Mouse (Mus musculus) embryonic fibroblast, embryonic 13.5 days (primary cell): ENCODE measurements around the gene Tle6. TPM values are rescaled to one million over a fixed set of nuclear protein-coding genes. Genes with fewer than 3 reads are reported as not detected.

Source experiments
- H3K27ac ChIP-seq: 2 replicates; pipeline ENCODE4 v1.5.1; 2012; ENCODE audit warnings: low read length, control low read depth, inconsistent platforms; ENCODE audit not compliant: insufficient read depth
- H3K4me1 ChIP-seq: 2 replicates; pipeline ENCODE4 v1.6.1; 2011; ENCODE audit warnings: low read length; ENCODE audit not compliant: control insufficient read depth, insufficient read depth
- H3K4me3 ChIP-seq: 2 replicates; pipeline ENCODE4 v1.5.1; 2011; ENCODE audit warnings: mild to moderate bottlenecking, control low read depth, low read length; ENCODE audit not compliant: insufficient read depth
- CTCF ChIP-seq: IDR thresholded peaks from 2 replicates; pipeline ENCODE4 v1.5.1; 2011; ENCODE audit warnings: mild to moderate bottlenecking, control low read depth, low read length, moderate library complexity, borderline replicate concordance; ENCODE audit not compliant: insufficient read depth
- POLR2A ChIP-seq: IDR thresholded peaks from 2 replicates; pipeline ENCODE4 v1.6.1; 2011; ENCODE audit warnings: low read depth, mild to moderate bottlenecking, control low read depth, low read length, moderate library complexity
- polyA plus RNA-seq: library from polyadenylated mRNA; stranded (reverse); fragments of >200 nt; gene quantifications from 2 replicates; pipeline ENCODE4 v1.2.4, GENCODE M21; 2011; ENCODE audit warnings: low read depth; ENCODE audit not compliant: missing spikeins, insufficient read length

Tle6 gene
- polyA plus RNA-seq, 1 experiment, result 26.4 TPM

DNA sequence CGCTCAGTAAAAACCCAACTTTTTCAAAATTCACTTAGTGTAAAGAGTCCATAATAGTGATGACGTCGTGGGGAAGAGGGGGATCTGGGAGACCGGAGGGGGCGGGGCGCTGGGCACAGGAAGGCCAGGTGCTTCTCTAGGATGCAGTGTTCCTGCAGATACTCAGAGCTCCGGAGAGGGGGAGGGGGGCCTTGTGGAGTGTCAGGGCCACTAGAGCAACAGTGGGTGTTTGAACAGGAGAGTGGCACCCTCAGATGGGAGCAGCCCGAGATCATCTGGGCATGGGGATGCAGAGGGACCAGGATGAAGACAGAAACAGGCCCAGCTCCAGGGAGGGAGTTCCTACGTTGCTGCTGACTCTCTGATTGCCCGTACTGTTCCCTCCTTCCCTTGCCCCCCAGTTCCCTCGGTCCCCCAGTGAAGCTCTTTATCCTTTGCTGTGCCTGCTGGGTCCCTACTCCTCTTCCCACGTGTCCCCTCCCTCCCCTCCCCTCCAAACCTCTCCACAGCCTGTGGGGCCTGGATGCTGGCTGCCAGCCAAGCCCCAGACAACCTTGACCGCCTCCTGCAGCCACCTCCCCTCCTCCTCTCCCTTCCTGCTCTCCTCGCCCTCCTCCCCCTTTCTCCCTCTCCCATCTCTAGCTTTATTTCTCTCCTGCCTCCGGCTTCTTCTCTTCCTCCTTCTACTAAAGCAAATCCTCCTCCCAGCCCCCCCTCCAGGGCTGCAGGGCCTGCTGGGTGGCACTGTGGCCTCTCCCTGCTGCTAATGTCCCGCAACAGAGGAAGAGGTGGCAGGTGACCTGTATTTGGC is 32.3 kb downstream of the Tle6 start:
- no peak overlapping the region for H3K4me3 ChIP-seq
- no peak for TF ChIP-seq CTCF
- no peak for TF ChIP-seq POLR2A
- no peak overlapping the region for H3K27ac ChIP-seq
- H3K4me1 ChIP-seq, result peaks cover 3% of the 10 kb centered on the region; the same call in 1 of the 2 replicates

DNA sequence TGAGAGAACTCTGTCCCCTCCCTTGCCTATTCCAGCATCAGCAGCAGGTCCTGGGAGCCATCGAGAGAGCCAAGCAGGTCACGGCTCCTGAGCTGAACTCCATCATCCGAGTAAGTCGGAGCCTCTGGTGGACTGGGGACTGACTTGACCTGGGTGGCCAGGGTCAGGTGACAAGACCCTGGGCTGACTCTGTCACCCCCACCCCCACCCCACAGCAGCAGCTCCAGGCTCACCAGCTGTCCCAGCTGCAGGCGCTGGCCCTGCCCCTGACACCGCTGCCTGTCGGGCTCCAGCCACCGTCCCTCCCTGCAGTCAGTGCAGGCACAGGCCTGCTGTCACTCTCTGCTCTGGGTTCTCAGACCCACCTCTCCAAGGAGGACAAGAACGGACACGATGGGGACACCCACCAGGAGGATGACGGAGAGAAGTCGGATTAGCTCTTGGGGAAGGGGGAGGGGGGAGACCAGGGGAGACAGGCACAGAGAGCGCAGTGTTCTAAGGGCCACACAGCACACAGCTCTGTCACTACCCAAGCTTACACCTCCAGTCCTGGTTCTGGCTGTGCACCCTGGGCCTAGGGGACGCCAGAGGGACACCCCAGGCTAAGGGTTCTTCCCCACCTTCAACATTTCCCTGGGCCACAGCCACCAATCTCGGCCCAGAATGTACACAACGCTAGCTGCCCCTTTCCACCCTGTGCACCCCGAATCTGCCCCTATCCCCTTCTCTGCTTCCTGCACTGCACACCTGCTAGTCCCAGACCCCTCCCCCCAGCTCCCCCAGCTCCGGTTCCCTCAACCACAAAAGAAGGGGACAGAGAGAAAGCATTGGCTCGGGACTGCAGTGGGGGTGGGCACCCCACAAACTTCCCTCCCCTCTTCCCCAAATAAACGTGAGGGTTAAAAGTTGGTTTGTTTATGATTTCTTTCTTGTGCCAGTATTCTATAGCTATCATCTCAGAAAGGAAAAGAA is 35.3 kb downstream of the Tle6 start:
- Histone ChIP-seq H3K27ac (no peak overlapping the region), H3K4me1 (peaks cover 8% of the 10 kb centered on the region), H3K4me3 (no peak overlapping the region)
- TF ChIP-seq POLR2A, result no peak
- no peak for TF ChIP-seq CTCF

DNA sequence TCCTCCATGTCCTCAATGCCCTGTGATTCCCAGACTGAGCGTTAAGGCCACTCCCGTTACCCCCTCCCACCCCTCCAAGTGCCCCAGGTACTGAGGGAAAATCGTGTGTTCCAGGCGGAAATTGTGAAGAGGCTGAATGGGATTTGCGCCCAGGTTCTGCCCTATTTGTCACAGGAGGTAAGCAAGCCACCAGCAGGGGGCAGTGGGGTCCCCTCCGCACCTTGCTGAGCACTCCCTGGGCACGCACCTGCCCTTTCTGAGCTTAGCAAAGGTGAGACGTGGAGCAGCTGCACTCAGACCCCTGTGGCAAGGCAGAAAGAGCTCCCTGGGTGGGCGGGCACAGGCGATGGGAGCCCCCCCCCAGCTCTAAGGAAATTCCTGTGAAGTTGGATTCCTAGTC is 36.1 kb downstream of the Tle6 start:
- H3K4me3 ChIP-seq, result no peak overlapping the region
- TF ChIP-seq POLR2A (no peak), CTCF (peak; percentile 81)
- H3K4me1 ChIP-seq, result peaks cover 8% of the 10 kb centered on the region
- H3K27ac ChIP-seq, result no peak overlapping the region

DNA sequence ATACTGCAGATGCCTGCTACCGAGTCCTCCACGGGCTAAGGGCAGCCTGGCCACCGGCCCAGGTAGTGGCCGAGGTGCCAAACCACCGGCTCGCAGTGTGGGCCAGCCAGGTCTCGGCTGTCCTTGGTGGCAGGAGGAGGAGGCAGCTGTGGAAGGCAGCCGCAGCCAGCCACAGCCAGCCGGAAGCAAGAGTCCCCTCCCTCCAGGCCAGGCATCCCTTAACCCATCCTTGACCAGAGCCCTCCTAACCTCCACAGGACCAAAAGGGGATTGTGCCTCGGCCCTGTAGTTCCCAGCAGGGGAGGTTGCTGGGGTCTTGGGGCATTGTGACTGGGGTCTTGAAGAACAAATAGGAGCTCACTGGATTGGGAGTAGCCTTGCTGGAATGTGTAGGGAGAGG is 36.7 kb downstream of the Tle6 start:
- Histone ChIP-seq H3K4me3 (no peak overlapping the region), H3K4me1 (peaks cover 8% of the 10 kb centered on the region), H3K27ac (peak overlapping the region; percentile 14)
- TF ChIP-seq POLR2A (no peak), CTCF (no peak)

DNA sequence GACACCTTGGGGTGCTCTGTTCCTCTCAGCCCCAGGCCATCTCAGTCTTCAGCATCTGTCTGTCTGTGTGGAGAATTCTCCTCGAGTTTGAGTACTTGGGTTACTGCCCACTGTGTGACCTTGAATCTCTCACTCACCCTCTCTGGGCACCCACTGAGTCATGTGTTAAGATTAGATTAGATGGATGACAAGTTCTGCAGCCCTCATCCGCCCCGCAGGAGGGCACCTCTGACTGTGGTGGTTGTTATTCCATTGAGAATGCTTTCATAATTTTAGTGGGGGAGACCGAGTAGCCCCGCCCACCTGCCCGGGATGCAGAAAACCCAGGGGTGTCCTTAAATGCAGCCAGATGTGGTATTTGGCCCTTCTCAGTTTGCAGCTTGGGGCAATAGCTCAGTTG is 37.4 kb downstream of the Tle6 start:
- H3K27ac ChIP-seq, result peak overlapping the region; percentile 27
- TF ChIP-seq POLR2A, result no peak
- TF ChIP-seq CTCF, result no peak
- H3K4me3 ChIP-seq, result no peak overlapping the region
- H3K4me1 ChIP-seq, result peaks cover 5% of the 10 kb centered on the region

DNA sequence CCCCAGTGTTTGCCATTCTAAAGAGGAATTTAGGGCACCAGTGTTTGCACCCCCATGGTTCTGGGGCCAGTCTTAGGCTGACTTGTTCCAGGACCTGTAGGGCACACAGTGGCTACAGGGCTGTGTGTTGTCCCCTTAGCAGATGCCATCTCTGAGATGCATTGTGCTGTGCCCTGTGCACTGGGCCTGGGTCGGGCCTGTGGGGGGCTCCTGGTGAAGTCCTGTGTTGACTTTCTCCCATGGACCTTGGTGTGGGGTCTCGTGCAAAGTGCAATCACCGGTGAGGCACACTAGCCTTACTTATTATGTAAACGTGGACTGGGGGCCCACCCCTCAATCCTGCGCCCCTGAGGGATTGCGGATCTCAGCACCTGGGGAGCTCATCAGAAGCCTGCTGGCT is 38.5 kb downstream of the Tle6 start:
- Histone ChIP-seq H3K4me1 (peaks cover 5% of the 10 kb centered on the region), H3K4me3 (no peak overlapping the region), H3K27ac (no peak overlapping the region)
- no peak for TF ChIP-seq POLR2A
- no peak for TF ChIP-seq CTCF

DNA sequence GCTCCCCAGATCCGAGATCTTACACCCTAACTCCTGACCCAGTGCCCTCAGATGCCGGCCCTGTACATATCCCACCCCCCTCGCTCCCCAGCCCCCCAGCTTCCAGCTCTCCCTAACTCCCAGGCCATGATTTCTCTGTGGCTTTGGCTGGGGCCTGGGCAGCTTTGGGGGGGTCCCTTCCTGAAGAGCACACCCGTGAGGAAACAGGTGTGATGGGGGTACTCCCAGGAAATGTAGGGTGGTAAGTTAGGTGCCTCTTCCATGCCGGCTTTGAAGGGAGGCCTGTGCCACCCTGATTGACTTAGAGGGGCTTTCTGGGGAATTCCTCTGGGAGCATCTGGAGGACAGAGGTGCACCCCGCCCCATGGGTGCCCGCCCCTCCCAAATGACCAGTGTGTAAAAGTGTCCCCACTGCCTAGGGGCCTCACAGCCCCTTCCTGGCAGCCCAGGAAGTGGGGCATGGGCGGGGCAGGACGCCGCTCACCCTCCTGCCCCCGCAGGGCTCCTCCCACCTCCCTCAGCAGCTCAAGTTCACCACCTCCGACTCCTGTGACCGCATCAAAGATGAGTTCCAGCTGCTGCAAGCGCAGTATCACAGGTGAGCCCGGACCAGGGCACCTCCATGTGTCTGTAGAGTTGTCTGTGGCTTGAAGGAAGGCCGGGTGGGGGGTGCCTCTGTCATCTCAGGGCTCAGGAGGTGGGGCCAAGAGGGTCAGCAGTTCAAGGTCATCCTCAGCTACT is 40.0 kb downstream of the Tle6 start:
- H3K4me3 ChIP-seq, result peak overlapping the region; percentile 96
- peaks cover 5% of the 10 kb centered on the region for H3K4me1 ChIP-seq
- 0 out of 2 replicates have a peak overlapping the region, but pooled peaks have one; percentile 15 for H3K27ac ChIP-seq
- no peak for TF ChIP-seq CTCF
- peak; percentile 43; the same call in 1 of the 2 replicates for TF ChIP-seq POLR2A

DNA sequence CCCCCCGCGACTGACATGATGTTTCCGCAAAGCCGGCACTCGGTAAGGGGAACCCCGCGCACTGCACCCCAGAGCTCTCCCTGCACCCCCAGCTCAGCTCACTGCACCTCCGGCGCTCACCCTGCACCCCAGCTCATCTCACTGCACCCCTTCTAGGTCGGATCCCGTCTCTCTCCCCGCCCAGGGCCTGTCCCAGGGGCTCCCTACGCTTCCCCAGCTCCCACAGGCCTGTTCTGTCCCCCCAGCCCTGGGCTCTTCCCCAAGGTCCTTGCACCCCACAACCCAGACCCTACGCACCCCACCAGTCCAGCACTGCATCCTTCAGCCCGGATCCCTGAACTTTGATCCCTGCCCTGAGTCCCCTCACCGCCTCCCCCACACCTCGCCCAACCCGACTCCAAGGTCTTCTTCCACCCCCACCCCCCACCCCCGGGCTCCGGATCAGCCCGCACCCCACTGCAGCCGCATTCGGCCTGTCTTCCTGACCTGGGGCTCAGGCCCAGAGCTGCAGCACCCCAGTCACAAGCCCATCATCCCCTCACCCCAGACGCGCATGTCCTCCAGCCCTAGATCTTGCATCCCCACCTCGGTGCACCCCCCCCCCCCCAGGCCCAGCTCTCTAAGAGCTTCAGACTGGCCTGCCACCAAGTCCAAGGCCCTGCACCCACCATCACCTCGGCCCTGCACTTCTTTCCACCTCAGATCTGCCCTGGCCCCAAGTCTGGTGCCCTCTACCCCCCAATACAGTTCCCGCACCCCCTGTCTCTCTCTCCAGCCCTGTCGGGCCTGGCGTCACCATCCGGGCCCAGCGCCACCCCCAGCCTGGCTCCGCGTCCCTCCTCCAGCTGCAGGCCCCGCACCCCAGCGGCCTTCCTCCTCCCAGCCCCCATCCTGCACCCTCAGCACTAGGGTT is 41.0 kb downstream of the Tle6 start:
- peaks cover 5% of the 10 kb centered on the region for H3K4me1 ChIP-seq
- H3K4me3 ChIP-seq, result peak overlapping the region; percentile 96
- peak overlapping the region; percentile 73 for H3K27ac ChIP-seq
- TF ChIP-seq POLR2A (peak; percentile 65), CTCF (no peak)
